Mouse (Mus musculus): ENCODE data around the gene Hes5. TPM values are rescaled to one million over a fixed set of nuclear protein-coding genes. Genes with fewer than 3 reads are reported as not detected.

Gene Hes5
- total and polyA plus RNA-seq, 3 experiments: not detected

DNA sequence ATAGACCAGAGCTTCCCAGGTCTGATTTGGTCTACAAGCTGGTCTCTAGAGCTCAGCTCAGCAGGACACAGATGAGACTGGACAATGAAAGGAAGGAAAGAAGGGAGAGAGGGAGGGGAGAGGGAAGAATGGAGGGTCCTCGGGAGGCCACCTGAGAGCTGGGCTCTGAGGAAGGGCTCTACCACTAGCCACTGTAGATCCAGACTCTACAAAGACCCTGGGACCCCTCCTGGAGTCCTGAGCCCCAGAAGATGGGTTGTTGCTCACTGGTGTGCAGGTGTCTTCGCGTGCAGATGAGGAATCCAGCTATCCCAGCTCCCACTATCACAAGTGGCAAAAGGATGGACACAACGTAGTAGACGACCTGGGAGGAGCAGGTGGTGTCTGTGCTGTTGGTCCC is 37.8 kb upstream of the Hes5 start:
- H3K27ac ChIP-seq (ENCODE audit: control insufficient read depth, low read depth, low read length): no peak overlapping the region

GRCm38 (mm10) chr4:154925413-154925812 is 35.3 kb upstream of the Hes5 start:
- Histone ChIP-seq H3K27me3 (ENCODE audit: control insufficient read depth in 1 of 2, insufficient read depth in 2 of 2, low read length in 2 of 2) (no peaks in the 10 kb centered on the region), H3K79me2 (ENCODE audit: control insufficient read depth, insufficient read depth, low read length, poor library complexity) (no peaks in the 10 kb centered on the region; the same call in none of the 2 replicates), H3K4me1 (ENCODE audit: control insufficient read depth in 1 of 2, insufficient read depth in 2 of 2, low read length in 2 of 2) (peaks cover 3 to 24% of the 10 kb centered on the region in 2 experiments; a peak in 3 of 4 replicates), H3K9me3 (replicated peaks; ENCODE audit: insufficient read depth, low read length) (no peaks in the 10 kb centered on the region), H3K36me3 (ENCODE audit: control insufficient read depth in 1 of 2, insufficient read depth in 2 of 2, low read length in 2 of 2) (peaks cover 0 to 4% of the 10 kb centered on the region in 2 experiments; a peak in 1 of 4 replicates), H3K27ac (ENCODE audit: control insufficient read depth, low read depth, low read length) (no peak overlapping the region), H3K4me3 (ENCODE audit: control insufficient read depth in 1 of 2, insufficient read depth in 1 of 2, low read depth in 2 of 2, low read length in 2 of 2) (no peak overlapping the region), H3K9ac (ENCODE audit: control insufficient read depth, low read depth, low read length, poor library complexity, severe bottlenecking) (no peak overlapping the region)
- peak; percentile 58 for DNase-seq (ENCODE audit: low read depth, low spot score)
- TF ChIP-seq RAD21 (IDR thresholded peaks at IDR 0.05; ENCODE audit: low read depth, low read length) (peak; percentile 3), ZC3H11A (IDR thresholded peaks at IDR 0.05; ENCODE audit: low read depth, low read length) (no peak), ZNF384 (IDR thresholded peaks at IDR 0.05; ENCODE audit: low read depth, low read length) (no peak), KAT2A (conservative IDR thresholded peaks at IDR 0.05; ENCODE audit: low read depth, low read length) (no peak), CTCF (IDR thresholded peaks at IDR 0.05 in 2 of 3, conservative IDR thresholded peaks at IDR 0.05 in 1 of 3; ENCODE audit: control insufficient read depth in 1 of 3, insufficient read depth in 1 of 3, low read depth in 2 of 3, low read length in 3 of 3, poor library complexity in 1 of 3, severe bottlenecking in 1 of 3) (peak; percentile 67 to 96 (median 68)), EP300 (IDR thresholded peaks at IDR 0.05; ENCODE audit: low read depth in 1 of 2, low read length in 2 of 2) (no peak), MXI1 (IDR thresholded peaks at IDR 0.05; ENCODE audit: low read depth, low read length) (no peak), SMC3 (IDR thresholded peaks at IDR 0.05; ENCODE audit: low read depth, low read length) (peak; percentile 23; the same call in 1 of the 2 replicates)

More for the DNA sequence above, 37.8 kb upstream of the Hes5 start:
- no peaks in the 10 kb centered on the region for H3K9me3 ChIP-seq (replicated peaks; ENCODE audit: insufficient read depth, low read length)
- H3K9ac ChIP-seq (ENCODE audit: control insufficient read depth, low read depth, low read length, poor library complexity, severe bottlenecking): no peak overlapping the region
- no peaks in the 10 kb centered on the region for H3K27me3 ChIP-seq (ENCODE audit: control insufficient read depth in 1 of 2, insufficient read depth in 2 of 2, low read length in 2 of 2)
- no peaks in the 10 kb centered on the region for H3K36me3 ChIP-seq (ENCODE audit: control insufficient read depth in 1 of 2, insufficient read depth in 2 of 2, low read length in 2 of 2)
- H3K79me2 ChIP-seq (ENCODE audit: control insufficient read depth, insufficient read depth, low read length, poor library complexity): no peaks in the 10 kb centered on the region; the same call in 1 of the 2 replicates
- no peak for DNase-seq (ENCODE audit: low read depth, low spot score)
- no peak overlapping the region for H3K4me3 ChIP-seq (ENCODE audit: control insufficient read depth in 1 of 2, insufficient read depth in 1 of 2, low read depth in 2 of 2, low read length in 2 of 2)
- TF ChIP-seq ETS1 (IDR thresholded peaks at IDR 0.05; ENCODE audit: low read depth, low read length) (no peak), MYB (IDR thresholded peaks at IDR 0.05; ENCODE audit: low read depth, low read length) (no peak), SIN3A (IDR thresholded peaks at IDR 0.05; ENCODE audit: low read length) (no peak), MAZ (IDR thresholded peaks at IDR 0.05; ENCODE audit: low read depth, low read length) (no peak), TAL1 (IDR thresholded peaks at IDR 0.05; ENCODE audit: low read length) (no peak), CHD1 (IDR thresholded peaks at IDR 0.05; ENCODE audit: low read depth, low read length) (no peak)
- peaks cover 0 to 10% of the 10 kb centered on the region in 2 experiments; a peak in 2 of 4 replicates for H3K4me1 ChIP-seq (ENCODE audit: control insufficient read depth in 1 of 2, insufficient read depth in 2 of 2, low read length in 2 of 2)

All from MEL (cell line).